Mouse (Mus musculus) bone marrow macrophage, adult 2 months (primary cell): ENCODE measurements around the gene 4930556J24Rik. TPM values are rescaled to one million over a fixed set of nuclear protein-coding genes. Genes with fewer than 3 reads are reported as not detected.
A peak's percentile ranks its signal among the peaks of the same experiment; 100 is the strongest.

ENCODE experiments used
- H3K27ac ChIP-seq: 2 replicates; pipeline ENCODE4 v1.5.1; 2012; ENCODE audit warnings: low read depth, low read length; ENCODE audit not compliant: insufficient read depth
- H3K4me1 ChIP-seq: 2 replicates; pipeline ENCODE4 v1.6.1; 2012; ENCODE audit warnings: low read length; ENCODE audit not compliant: control insufficient read depth, insufficient read depth
- H3K4me3 ChIP-seq: 2 replicates; pipeline ENCODE4 v1.5.1; 2012; ENCODE audit warnings: mild to moderate bottlenecking, low read length, moderate library complexity; ENCODE audit not compliant: insufficient read depth
- CTCF ChIP-seq: IDR thresholded peaks from 2 replicates; pipeline ENCODE4 v1.5.1; 2012; ENCODE audit warnings: low read depth, mild to moderate bottlenecking, low read length, moderate library complexity
- POLR2A ChIP-seq: IDR thresholded peaks from 2 replicates; pipeline ENCODE4 v1.6.1; 2012; ENCODE audit warnings: mild to moderate bottlenecking, low read depth, low read length, borderline replicate concordance
- polyA plus RNA-seq: library from polyadenylated mRNA; stranded (reverse); fragments of >200 nt; gene quantifications from 2 replicates; pipeline ENCODE4 v1.2.4, GENCODE M21; 2012; ENCODE audit not compliant: missing spikeins, insufficient read depth, insufficient read length

4930556J24Rik gene
- polyA plus RNA-seq, 1 experiment, result not detected

GRCm38 (mm10) chr11:3910513-3911310 lies 65.9 kb downstream of the 4930556J24Rik start:
- H3K4me3 ChIP-seq, result peak overlapping the region; percentile 76
- peaks cover 34% of the 10 kb centered on the region for H3K4me1 ChIP-seq
- TF ChIP-seq POLR2A (no peak), CTCF (no peak)
- H3K27ac ChIP-seq, result peak overlapping the region; percentile 79

- no peak for TF ChIP-seq POLR2A
- no peak for TF ChIP-seq CTCF
- Histone ChIP-seq H3K4me3 (no peak overlapping the region), H3K4me1 (peaks cover 43% of the 10 kb centered on the region), H3K27ac (no peak overlapping the region)
These were observed 67.3 kb downstream of the 4930556J24Rik start for GRCm38 (mm10) chr11:3909236-3909635.

- Histone ChIP-seq H3K4me1 (peaks cover 51% of the 10 kb centered on the region), H3K27ac (no peak overlapping the region), H3K4me3 (no peak overlapping the region)
- no peak for TF ChIP-seq POLR2A
- TF ChIP-seq CTCF, result no peak
These were observed 71.1 kb downstream of the 4930556J24Rik start for GRCm38 (mm10) chr11:3905446-3905845.

GRCm38 (mm10) chr11:3904673-3905072 lies 71.9 kb downstream of the 4930556J24Rik start:
- TF ChIP-seq CTCF, result no peak
- TF ChIP-seq POLR2A, result no peak
- H3K27ac ChIP-seq, result no peak overlapping the region
- H3K4me3 ChIP-seq, result no peak overlapping the region
- peaks cover 46% of the 10 kb centered on the region for H3K4me1 ChIP-seq

- no peak for TF ChIP-seq POLR2A
- no peak for TF ChIP-seq CTCF
- Histone ChIP-seq H3K4me1 (peaks cover 33% of the 10 kb centered on the region), H3K4me3 (no peak overlapping the region), H3K27ac (no peak overlapping the region)
These were observed 73.5 kb downstream of the 4930556J24Rik start for GRCm38 (mm10) chr11:3903046-3903445.

GRCm38 (mm10) chr11:3902516-3902915 lies 74.1 kb downstream of the 4930556J24Rik start:
- TF ChIP-seq POLR2A (no peak), CTCF (no peak)
- H3K4me3 ChIP-seq, result no peak overlapping the region
- H3K4me1 ChIP-seq, result peaks cover 33% of the 10 kb centered on the region
- no peak overlapping the region for H3K27ac ChIP-seq

- Histone ChIP-seq H3K27ac (no peak overlapping the region), H3K4me3 (no peak overlapping the region), H3K4me1 (peaks cover 32% of the 10 kb centered on the region)
- TF ChIP-seq POLR2A (no peak), CTCF (no peak)
These were observed 76.3 kb downstream of the 4930556J24Rik start for GRCm38 (mm10) chr11:3900296-3900695.

GRCm38 (mm10) chr11:3895933-3896332 lies 80.6 kb downstream of the 4930556J24Rik start:
- TF ChIP-seq CTCF (no peak), POLR2A (no peak)
- peaks cover 23% of the 10 kb centered on the region for H3K4me1 ChIP-seq
- no peak overlapping the region for H3K4me3 ChIP-seq
- H3K27ac ChIP-seq, result no peak overlapping the region

- TF ChIP-seq POLR2A (no peak), CTCF (no peak)
- peak overlapping the region; percentile 61 for H3K4me3 ChIP-seq
- H3K27ac ChIP-seq, result no peak overlapping the region
- peaks cover 27% of the 10 kb centered on the region for H3K4me1 ChIP-seq
These were observed 81.1 kb downstream of the 4930556J24Rik start for GRCm38 (mm10) chr11:3895458-3895857.
